Mouse (Mus musculus): Measurements from ENCODE around the gene Rab4a. TPM values are rescaled to one million over a fixed set of nuclear protein-coding genes. Genes with fewer than 3 reads are reported as not detected.
"Not testable (repeated sequence)": the region's sequence is repeated elsewhere in the genome, so short reads cannot be mapped to it uniquely, and the experiment has no call there.

Gene Rab4a
- polyA plus RNA-seq, 1 experiment from 2014 or later = 27.0 TPM

DNA sequence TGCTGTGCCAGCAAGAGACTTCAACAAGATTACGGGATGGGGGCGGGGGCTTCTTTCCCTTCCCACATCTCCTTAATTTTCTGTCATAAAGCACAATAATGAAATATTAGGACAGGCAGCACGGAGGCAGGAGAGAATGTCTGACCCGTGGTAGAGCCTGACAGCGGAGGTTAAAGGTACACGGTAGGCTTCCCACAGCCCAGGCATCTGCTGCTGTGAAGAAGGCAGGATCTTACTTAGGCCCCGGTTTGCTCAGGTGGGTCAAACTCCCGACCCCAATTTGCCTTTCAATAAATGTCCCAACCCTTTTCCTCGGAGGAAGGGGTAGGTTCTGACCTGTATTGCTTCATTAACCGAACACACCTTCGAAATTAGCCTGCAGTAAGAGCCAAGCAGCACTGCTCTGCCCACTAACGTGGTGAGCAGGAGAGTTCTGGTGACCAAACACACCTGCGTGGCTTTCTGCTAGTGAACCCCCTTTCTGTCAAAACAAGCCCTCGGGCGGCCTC is 522 bp upstream of the Rab4a start:
- peak overlapping the region; percentile 84 for H3K27ac ChIP-seq (replicated peaks)
- ATAC-seq (ENCODE audit: low FRiP score, low TSS enrichment) (no peak), DNase-seq (ENCODE audit: low spot score) (no peak)
- TF ChIP-seq EP300 (optimal IDR thresholded peaks at IDR 0.05) (no peak), CTCF (IDR thresholded peaks at IDR 0.05; ENCODE audit: low read depth) (no peak)
- no peaks in the 10 kb centered on the region for H3K9me3 ChIP-seq (ENCODE audit: control insufficient read depth, low read length)
- WGBS = 17% methylated on average over 15 of the region's 15 CpGs
- H3K27me3 ChIP-seq (ENCODE audit: control insufficient read depth, insufficient read depth, low read length) = no peaks in the 10 kb centered on the region
- no peaks in the 10 kb centered on the region for H3K36me3 ChIP-seq (ENCODE audit: control insufficient read depth, insufficient read depth, low read length)
- H3K9ac ChIP-seq (ENCODE audit: low read length) = peak overlapping the region; percentile 89
- peaks cover 6% of the 10 kb centered on the region for H3K4me1 ChIP-seq (replicated peaks; ENCODE audit: control insufficient read depth, insufficient read depth)
- H3K4me2 ChIP-seq (replicated peaks; ENCODE audit: low read depth) = peak overlapping the region; percentile 60
- H3K4me3 ChIP-seq (ENCODE audit: low read depth, low read length) = peak overlapping the region; percentile 75

DNA sequence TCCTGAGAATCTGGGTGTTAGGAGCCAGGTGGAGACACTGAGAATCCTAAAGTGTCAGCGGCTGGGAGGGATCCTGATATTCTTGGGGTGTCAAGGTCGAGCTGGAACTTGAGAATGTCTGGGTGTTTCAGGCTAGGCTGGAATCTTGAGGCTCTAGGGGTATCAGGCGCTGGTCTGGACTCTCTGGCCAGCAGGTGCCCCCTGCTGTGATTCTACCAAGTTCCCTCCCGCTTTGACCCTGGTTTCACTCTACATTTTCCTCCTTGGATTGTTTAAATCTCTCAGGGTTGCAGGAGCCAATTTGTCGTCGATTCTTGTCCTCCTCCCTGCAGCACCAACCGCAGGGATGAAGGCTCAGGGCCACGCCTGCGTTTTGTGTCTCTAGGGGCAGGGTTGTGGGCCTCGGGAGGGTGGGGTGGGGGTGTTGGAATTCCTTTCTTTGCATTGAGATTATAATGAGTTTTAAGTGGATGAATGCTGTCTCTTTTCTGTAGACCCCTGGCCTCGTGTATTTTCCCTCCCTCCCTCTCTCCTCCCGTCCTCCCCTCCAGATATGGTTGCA is 670 bp downstream of the Rab4a start:
- Histone ChIP-seq H3K9ac (ENCODE audit: low read length) (peak overlapping the region; percentile 89), H3K4me2 (replicated peaks; ENCODE audit: low read depth) (peak overlapping the region; percentile 60), H3K27me3 (ENCODE audit: control insufficient read depth, insufficient read depth, low read length) (no peaks in the 10 kb centered on the region), H3K9me3 (ENCODE audit: control insufficient read depth, low read length) (no peaks in the 10 kb centered on the region), H3K4me3 (ENCODE audit: low read depth, low read length) (peak overlapping the region; percentile 75), H3K36me3 (ENCODE audit: control insufficient read depth, insufficient read depth, low read length) (no peaks in the 10 kb centered on the region), H3K4me1 (replicated peaks; ENCODE audit: control insufficient read depth, insufficient read depth) (peaks cover 6% of the 10 kb centered on the region), H3K27ac (replicated peaks) (peak overlapping the region; percentile 84)
- ATAC-seq (ENCODE audit: low FRiP score, low TSS enrichment) = no peak
- no peak for DNase-seq (ENCODE audit: low spot score)
- no peak; the same call in 1 of the 2 replicates for TF ChIP-seq CTCF (IDR thresholded peaks at IDR 0.05; ENCODE audit: low read depth)
- 5% methylated on average over 12 of the region's 12 CpGs for WGBS

DNA sequence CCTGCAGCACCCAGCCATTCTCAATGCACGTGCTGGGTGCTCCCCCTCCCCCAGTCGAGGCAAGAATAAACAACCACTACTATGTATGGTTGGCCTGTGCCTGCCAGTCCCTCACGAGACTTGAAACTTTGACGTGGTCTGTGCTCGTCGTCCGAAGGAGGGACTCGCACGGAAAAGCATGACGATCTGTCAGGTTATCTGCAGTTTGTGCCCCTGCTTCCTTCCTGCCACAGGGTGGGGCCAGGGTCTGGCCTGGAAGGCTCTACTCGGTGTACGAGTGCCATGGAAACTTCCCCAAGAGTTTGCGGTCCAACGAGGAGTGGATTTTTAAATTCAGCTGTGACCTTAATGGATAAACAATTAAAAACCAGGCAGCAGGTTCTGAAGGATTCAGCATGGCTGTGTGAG is 1.2 kb downstream of the Rab4a start:
- ATAC-seq (ENCODE audit: low FRiP score, low TSS enrichment) (peak; percentile 64; the same call in 1 of the 2 replicates), DNase-seq (ENCODE audit: low spot score) (peak; percentile 39)
- WGBS = 8% methylated on average over 14 of the region's 14 CpGs
- Histone ChIP-seq H3K4me1 (replicated peaks; ENCODE audit: control insufficient read depth, insufficient read depth) (peaks cover 6% of the 10 kb centered on the region), H3K27me3 (ENCODE audit: control insufficient read depth, insufficient read depth, low read length) (no peaks in the 10 kb centered on the region), H3K36me3 (ENCODE audit: control insufficient read depth, insufficient read depth, low read length) (no peaks in the 10 kb centered on the region), H3K4me2 (replicated peaks; ENCODE audit: low read depth) (peak overlapping the region; percentile 60), H3K4me3 (ENCODE audit: low read depth, low read length) (peak overlapping the region; percentile 75), H3K9me3 (ENCODE audit: control insufficient read depth, low read length) (no peaks in the 10 kb centered on the region), H3K27ac (replicated peaks) (no peak overlapping the region), H3K9ac (ENCODE audit: low read length) (peak overlapping the region; percentile 47)
- TF ChIP-seq EP300 (optimal IDR thresholded peaks at IDR 0.05) (no peak), CTCF (IDR thresholded peaks at IDR 0.05; ENCODE audit: low read depth) (peak; percentile 20; the same call in 1 of the 2 replicates)

DNA sequence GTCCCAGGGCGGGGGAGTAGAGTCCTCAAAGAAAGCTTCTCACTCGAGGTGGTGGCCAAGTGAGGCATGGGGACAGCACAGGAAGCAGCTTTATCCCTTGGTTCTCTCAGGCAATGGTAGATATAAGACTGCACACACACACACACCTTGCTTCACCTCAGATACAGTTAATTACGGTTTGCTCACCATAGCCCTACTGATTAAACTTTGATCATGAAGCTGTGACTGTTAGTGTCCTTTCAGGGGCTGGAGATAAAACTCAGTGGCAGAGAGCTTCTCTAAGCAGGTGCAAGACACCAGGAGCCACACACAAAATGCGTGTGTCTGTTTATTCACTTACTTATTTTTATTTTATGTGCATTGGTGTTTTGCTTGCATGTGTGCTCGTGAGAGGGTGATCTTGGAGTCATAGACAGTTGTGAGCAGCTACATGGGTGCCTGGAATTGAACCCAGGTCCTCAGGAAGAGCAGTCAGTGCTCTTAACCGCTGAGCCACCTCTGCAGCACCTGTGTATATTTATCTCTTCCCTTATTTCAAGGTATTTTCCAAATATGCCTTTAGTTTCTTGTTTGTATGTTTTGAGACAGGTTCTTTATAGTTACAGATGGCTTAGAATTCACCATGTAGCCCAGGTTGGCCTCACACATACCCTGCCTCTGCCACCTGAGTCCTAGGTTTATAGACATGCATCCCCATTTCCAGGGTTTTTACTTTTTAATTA is 2.2 kb downstream of the Rab4a start:
- TF ChIP-seq EP300 (optimal IDR thresholded peaks at IDR 0.05) (no peak), CTCF (IDR thresholded peaks at IDR 0.05; ENCODE audit: low read depth) (no peak)
- no peaks in the 10 kb centered on the region for H3K9me3 ChIP-seq (ENCODE audit: control insufficient read depth, low read length)
- H3K27me3 ChIP-seq (ENCODE audit: control insufficient read depth, insufficient read depth, low read length) = no peaks in the 10 kb centered on the region
- no peak overlapping the region for H3K4me3 ChIP-seq (ENCODE audit: low read depth, low read length)
- H3K36me3 ChIP-seq (ENCODE audit: control insufficient read depth, insufficient read depth, low read length) = no peaks in the 10 kb centered on the region
- no peak for ATAC-seq (ENCODE audit: low FRiP score, low TSS enrichment)
- WGBS = 69% methylated on average over 6 of the region's 6 CpGs
- H3K9ac ChIP-seq (ENCODE audit: low read length) = no peak overlapping the region
- H3K4me2 ChIP-seq (replicated peaks; ENCODE audit: low read depth) = no peak overlapping the region
- DNase-seq (ENCODE audit: low spot score) = no peak
- no peak overlapping the region for H3K27ac ChIP-seq (replicated peaks)
- H3K4me1 ChIP-seq (replicated peaks; ENCODE audit: control insufficient read depth, insufficient read depth) = peaks cover 6% of the 10 kb centered on the region

DNA sequence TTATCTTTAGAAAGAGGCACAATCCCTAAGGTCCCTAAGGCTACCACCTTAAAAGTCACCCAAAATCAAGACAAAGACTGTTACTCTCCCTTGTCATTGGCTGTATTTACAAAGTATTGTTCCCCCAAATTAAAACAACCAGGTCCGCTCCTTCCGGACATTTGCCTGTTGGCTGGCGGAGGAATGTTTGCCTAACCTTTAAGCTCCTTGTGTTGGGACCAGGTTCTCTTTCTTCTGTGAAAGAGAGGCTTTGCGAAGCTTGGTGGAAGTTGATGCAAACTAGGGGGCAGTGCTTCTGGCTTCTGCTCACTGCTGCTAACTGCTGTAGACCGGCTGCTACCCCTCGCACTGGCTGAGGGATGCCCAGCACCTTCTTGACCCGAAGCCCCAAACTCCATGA is 2.9 kb downstream of the Rab4a start:
- H3K27ac ChIP-seq (replicated peaks) = no peak overlapping the region
- DNase-seq (ENCODE audit: low spot score) (no peak), ATAC-seq (ENCODE audit: low FRiP score, low TSS enrichment) (no peak)
- H3K36me3 ChIP-seq (ENCODE audit: control insufficient read depth, insufficient read depth, low read length) = no peaks in the 10 kb centered on the region
- H3K27me3 ChIP-seq (ENCODE audit: control insufficient read depth, insufficient read depth, low read length) = no peaks in the 10 kb centered on the region
- no peak overlapping the region for H3K4me2 ChIP-seq (replicated peaks; ENCODE audit: low read depth)
- peaks cover 6% of the 10 kb centered on the region for H3K4me1 ChIP-seq (replicated peaks; ENCODE audit: control insufficient read depth, insufficient read depth)
- H3K9ac ChIP-seq (ENCODE audit: low read length) = no peak overlapping the region
- 65% methylated on average over 7 of the region's 7 CpGs for WGBS
- TF ChIP-seq CTCF (IDR thresholded peaks at IDR 0.05; ENCODE audit: low read depth) = peak; percentile 22; the same call in 1 of the 2 replicates
- no peak for TF ChIP-seq EP300 (optimal IDR thresholded peaks at IDR 0.05)
- H3K4me3 ChIP-seq (ENCODE audit: low read depth, low read length) = no peak overlapping the region
- no peaks in the 10 kb centered on the region for H3K9me3 ChIP-seq (ENCODE audit: control insufficient read depth, low read length)

DNA sequence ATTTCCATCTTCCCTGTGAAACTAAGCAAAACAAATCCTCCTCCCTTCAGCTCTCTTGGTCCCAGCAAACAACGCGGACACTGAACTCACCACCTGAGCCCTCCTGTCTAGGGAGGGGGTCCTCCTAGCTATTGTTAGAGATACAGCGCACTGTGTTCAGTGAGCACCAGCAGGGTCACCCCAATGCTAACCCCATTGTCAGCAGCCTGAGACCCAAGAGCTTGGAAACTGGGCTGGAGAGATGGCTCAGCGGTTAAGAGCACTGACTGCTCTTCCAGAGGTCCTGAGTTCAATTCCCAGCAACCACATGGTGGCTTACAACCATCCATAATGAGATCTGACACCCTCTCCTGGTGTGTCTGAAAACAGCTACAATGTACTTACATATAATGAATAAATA is 3.6 kb downstream of the Rab4a start:
- not testable (repeated sequence) for H3K4me2 ChIP-seq (replicated peaks; ENCODE audit: low read depth); H3K4me3 ChIP-seq (ENCODE audit: low read depth, low read length); H3K9ac ChIP-seq (ENCODE audit: low read length); H3K36me3 ChIP-seq (ENCODE audit: control insufficient read depth, insufficient read depth, low read length); ATAC-seq (ENCODE audit: low FRiP score, low TSS enrichment); H3K9me3 ChIP-seq (ENCODE audit: control insufficient read depth, low read length); H3K27ac ChIP-seq (replicated peaks); H3K4me1 ChIP-seq (replicated peaks; ENCODE audit: control insufficient read depth, insufficient read depth); DNase-seq (ENCODE audit: low spot score); H3K27me3 ChIP-seq (ENCODE audit: control insufficient read depth, insufficient read depth, low read length)
- 90% methylated on average over 4 of the region's 4 CpGs for WGBS
